Mouse (Mus musculus) CH12.LX (cell line): ENCODE data around the gene Rab20.

ENCODE experiments used
- BHLHE40 ChIP-seq: IDR thresholded peaks from 2 replicates; pipeline ENCODE4 v1.6.1; 2011; ENCODE audit warnings: mild to moderate bottlenecking, low read depth, low read length, improper control_type of control experiment
- CHD2 ChIP-seq: IDR thresholded peaks from 2 replicates; pipeline ENCODE4 v1.6.1; 2011; ENCODE audit warnings: low read length, improper control_type of control experiment
- CTCF ChIP-seq, 2 experiments: IDR thresholded peaks in 1 of 2; conservative IDR thresholded peaks in 1 of 2; 2 replicates each; pipeline ENCODE4 v1.5.1; 2011 to 2012; ENCODE audit warnings: low read depth in 2 of 2, low read length in 2 of 2, improper control_type of control experiment in 1 of 2, inconsistent platforms in 1 of 2, mild to moderate bottlenecking in 1 of 2, moderate library complexity in 1 of 2
- EP300 ChIP-seq: IDR thresholded peaks from 2 replicates; pipeline ENCODE4 v1.6.1; 2011; ENCODE audit warnings: low read length, improper control_type of control experiment
- GABPA ChIP-seq: IDR thresholded peaks from 2 replicates; pipeline ENCODE4 v1.6.1; 2012; ENCODE audit warnings: low read depth, low read length, improper control_type of control experiment, inconsistent platforms; ENCODE audit not compliant: insufficient replicate concordance
- MAZ ChIP-seq: IDR thresholded peaks from 2 replicates; pipeline ENCODE4 v1.6.1; 2012; ENCODE audit warnings: low read depth, mild to moderate bottlenecking, inconsistent platforms, low read length, improper control_type of control experiment, moderate library complexity
- MXI1 ChIP-seq: IDR thresholded peaks from 2 replicates; pipeline ENCODE4 v1.6.1; 2011; ENCODE audit warnings: mild to moderate bottlenecking, low read depth, low read length, improper control_type of control experiment
- MYC ChIP-seq: IDR thresholded peaks from 2 replicates; pipeline ENCODE4 v1.6.1; 2011; ENCODE audit warnings: low read depth, mild to moderate bottlenecking, improper control_type of control experiment, low read length
- NELFE ChIP-seq: IDR thresholded peaks from 2 replicates; pipeline ENCODE4 v1.6.1; 2011; ENCODE audit warnings: low read depth, low read length, improper control_type of control experiment
- POLR2A ChIP-seq: IDR thresholded peaks from 2 replicates; pipeline ENCODE4 v1.6.1; 2011; ENCODE audit warnings: low read depth, mild to moderate bottlenecking, improper control_type of control experiment, low read length
- RAD21 ChIP-seq: IDR thresholded peaks from 2 replicates; pipeline ENCODE4 v1.6.1; 2011; ENCODE audit warnings: low read depth, mild to moderate bottlenecking, low read length, improper control_type of control experiment, moderate library complexity
- TBP ChIP-seq: conservative IDR thresholded peaks from 2 replicates; pipeline ENCODE4 v1.6.1; 2011; ENCODE audit warnings: low read depth, low read length, improper control_type of control experiment
- UBTF ChIP-seq: IDR thresholded peaks from 2 replicates; pipeline ENCODE4 v1.6.1; 2012; ENCODE audit warnings: low read depth, mild to moderate bottlenecking, inconsistent platforms, low read length, improper control_type of control experiment, moderate library complexity
- ZC3H11A ChIP-seq: IDR thresholded peaks from 2 replicates; pipeline ENCODE4 v1.6.1; 2012; ENCODE audit warnings: low read depth, mild to moderate bottlenecking, inconsistent platforms, low read length, improper control_type of control experiment

- no peak for TF ChIP-seq TBP
- TF ChIP-seq POLR2A, result no peak
- no peak for TF ChIP-seq EP300
- no peak for TF ChIP-seq ZC3H11A
- no peak for TF ChIP-seq RAD21
- no peak for TF ChIP-seq CTCF (conservative IDR thresholded peaks at IDR 0.05 in 1 of 2, IDR thresholded peaks at IDR 0.05 in 1 of 2; ENCODE audit: low read depth in 2 of 2, low read length in 2 of 2)
- no peak for TF ChIP-seq MAZ
- TF ChIP-seq BHLHE40, result no peak
- no peak for TF ChIP-seq MXI1
- TF ChIP-seq UBTF, result no peak
- no peak for TF ChIP-seq GABPA
- no peak for TF ChIP-seq NELFE
- no peak for TF ChIP-seq CHD2
- no peak for TF ChIP-seq MYC
Observed at GRCm38 (mm10) chr8:11513247-11513646, 34.7 kb upstream of the Rab20 start.
